Mouse (Mus musculus) adipocyte (in vitro differentiated cells): ENCODE measurements at regions not wholly inside any gene's neighbourhood (a gene's known extent, or its start where the extent isn't known, plus 50 kb on each side); places are given as distances from the start of the nearest gene placed in this dataset.
"Not testable (repeated sequence)": the region's sequence is repeated elsewhere in the genome, so short reads cannot be mapped to it uniquely, and the experiment has no call there.

Experiments
- DNase-seq: peaks from one replicate; pipeline ENCODE4 v3.0.0-alpha.2; 2016; ENCODE audit warnings: low spot score

GRCm38 (mm10) chr8:63829096-63829495 is 123.0 kb downstream of the Sgo2b start:
- no peak for DNase-seq

GRCm38 (mm10) chr8:63828141-63828540 is 123.9 kb downstream of the Sgo2b start:
- no peak for DNase-seq

- DNase-seq = no peak
These were observed 167.6 kb downstream of the Sgo2b start for GRCm38 (mm10) chr8:63784496-63784895.

GRCm38 (mm10) chr8:63760891-63761290 is 191.2 kb downstream of the Sgo2b start:
- DNase-seq = no peak

- DNase-seq = not testable (repeated sequence)
These were observed 192.1 kb downstream of the Sgo2b start for GRCm38 (mm10) chr8:63759931-63760330.

- no peak for DNase-seq
These were observed 196.8 kb downstream of the Sgo2b start for GRCm38 (mm10) chr8:63755236-63755635.

GRCm38 (mm10) chr8:63754812-63755211 is 197.2 kb downstream of the Sgo2b start:
- no peak for DNase-seq

GRCm38 (mm10) chr8:63753236-63753635 is 198.8 kb downstream of the Sgo2b start:
- DNase-seq = peak; percentile 3

- DNase-seq = no peak
These were observed 217.6 kb downstream of the Sgo2b start for GRCm38 (mm10) chr8:63734411-63734810.

- not testable (repeated sequence) for DNase-seq
These were observed 221.3 kb downstream of the Sgo2b start for GRCm38 (mm10) chr8:63730741-63731140.
